9 mouse cellular contexts compared by ENCODE assay signal in genomic region chr6:88387836-88388724, GRCm38 (mm10). TPM values are rescaled to one million over a fixed set of nuclear protein-coding genes. Genes with fewer than 3 reads are reported as not detected.
DNase-seq lines count a peak whose midpoint lies in the region; ATAC-seq and TF ChIP-seq lines count a peak whose summit lies in the region.
"Had no signal": no experiment of that assay in that cellular context is flagged by ENCODE, and none has a peak within 500 bp of the region (broad histone marks: within the 10 kb centered on the region; RNA-seq: fewer than 3 reads in every experiment).

No protein-coding gene starts in this region.

- peak overlapping the region; percentile 49; the same call in 1 of the 2 replicates for H3K27ac ChIP-seq in heart, embryonic 15.5 days
- H3K27ac ChIP-seq in heart, adult 2 months = no peak overlapping the region
- peak overlapping the region; percentile 89 for H3K27ac ChIP-seq in midbrain, embryonic 12.5 days (replicated peaks)

- TF ChIP-seq EP300 in heart, adult 2 months (IDR thresholded peaks at IDR 0.05; ENCODE audit: insufficient read depth, low read depth, low read length) = no peak

- intact Hi-C loops in heart, adult 2 months (cut with DNase I) = no loop called here

- H3K9ac ChIP-seq in heart, embryonic 15.5 days = no peak overlapping the region
- H3K9ac ChIP-seq in heart, adult 2 months (ENCODE audit: low read depth, low read length) = no peak overlapping the region
- H3K9ac ChIP-seq in midbrain, embryonic 12.5 days (replicated peaks) = no peak overlapping the region

- 66% methylated on average over 8 of the region's 8 CpGs for WGBS in heart, embryonic 15.5 days
- 84% methylated on average over 8 of the region's 8 CpGs for WGBS in heart, adult 2 months
- WGBS in midbrain, embryonic 12.5 days = 30% methylated on average over 8 of the region's 8 CpGs

- no peaks in the 10 kb centered on the region for H3K79me2 ChIP-seq in heart, adult 2 months (replicated peaks; ENCODE audit: control insufficient read depth, insufficient read depth, low read length)

- no peak for TF ChIP-seq POLR2A in heart, adult 2 months (IDR thresholded peaks at IDR 0.05; ENCODE audit: insufficient read depth, low read depth, low read length)

- no peak overlapping the region for H3K4me3 ChIP-seq in heart, embryonic 15.5 days
- H3K4me3 ChIP-seq in heart, adult 2 months = no peak overlapping the region
- H3K4me3 ChIP-seq in midbrain, embryonic 12.5 days = no peak overlapping the region

- no peak for ATAC-seq in heart, embryonic 15.5 days (replicated peaks; ENCODE audit: insufficient number of reproducible peaks, insufficient read depth, low FRiP score, low read depth)
- peak; percentile 75 for ATAC-seq in midbrain, embryonic 12.5 days (ENCODE audit: low FRiP score, low read depth)
- no peak for ATAC-seq in inflammation-experienced regulatory T-cells, adult 6 months

- no peaks in the 10 kb centered on the region for H3K27me3 ChIP-seq in heart, embryonic 15.5 days
- H3K27me3 ChIP-seq in heart, adult 2 months (ENCODE audit: control insufficient read depth, insufficient read depth, low read length) = no peaks in the 10 kb centered on the region
- H3K27me3 ChIP-seq in midbrain, embryonic 12.5 days = no peaks in the 10 kb centered on the region

- peaks cover 8% of the 10 kb centered on the region for H3K4me1 ChIP-seq in heart, embryonic 15.5 days (replicated peaks)
- H3K4me1 ChIP-seq in heart, adult 2 months (ENCODE audit: control insufficient read depth, insufficient read depth, low read length) = peaks cover 1% of the 10 kb centered on the region; the same call in 1 of the 2 replicates
- H3K4me1 ChIP-seq in midbrain, embryonic 12.5 days = peaks cover 28% of the 10 kb centered on the region

- no peak for DNase-seq in heart, adult 2 months
- peak; percentile 22 for DNase-seq in brain, embryonic 18.5 days (ENCODE audit: low read depth, low spot score)
- peak; percentile 24 for DNase-seq in heart, postnatal 4 days
- no peak for DNase-seq in liver
- no peak for DNase-seq in cerebellum, postnatal 14 days
- DNase-seq: adrenal gland, postnatal 25 days had no signal

- H3K36me3 ChIP-seq in heart, embryonic 15.5 days = no peaks in the 10 kb centered on the region
- no peaks in the 10 kb centered on the region for H3K36me3 ChIP-seq in heart, adult 2 months (ENCODE audit: control insufficient read depth, insufficient read depth, low read length)
- H3K36me3 ChIP-seq in midbrain, embryonic 12.5 days = no peaks in the 10 kb centered on the region

- no peak overlapping the region for H3K4me2 ChIP-seq in heart, embryonic 15.5 days
- H3K4me2 ChIP-seq in midbrain, embryonic 12.5 days (replicated peaks) = no peak overlapping the region

- no peaks in the 10 kb centered on the region for H3K9me3 ChIP-seq in heart, embryonic 15.5 days (replicated peaks)
- H3K9me3 ChIP-seq in midbrain, embryonic 12.5 days = no peaks in the 10 kb centered on the region

- TF ChIP-seq CTCF in heart, adult 2 months (IDR thresholded peaks at IDR 0.05) = no peak

RNA-seq across cellular contexts. Expression of gene Eefsec, which starts 58.3 kb away (rescaled TPM):
- 16.4 and 19.6 TPM in 2 replicates for polyA plus RNA-seq in heart, embryonic 15.5 days (2015; fragmentation: Nextera tagmentation; extraction: Ambion mirVana)
- total RNA-seq in heart, adult 2 months (2021) = 1 to 10 TPM; 6.6 to 8.9 TPM
- polyA plus RNA-seq in heart, adult 2 months (2012; rRNA removed) = 6.2 TPM in 2 replicates
- total RNA-seq in heart, postnatal 4 days (2021) = 10 to 100 TPM; 13.2 to 16.8 TPM
- 27.9 and 29.9 TPM in 2 replicates for polyA plus RNA-seq in midbrain, embryonic 12.5 days (2016; fragmentation: Nextera tagmentation; extraction: Ambion mirVana)
- 10 to 100 TPM; 18.1 to 35.8 (median 34.7) TPM for polyA plus RNA-seq in inflammation-experienced regulatory T-cells, adult 6 months (2017; shearing (Covaris generic))

Comparison
In these comparisons a context has a peak if more than half of its experiments do, and no peak if none do; other contexts are left out.
1. DNase-seq: peak in brain, embryonic 18.5 days (single experiment) and heart, postnatal 4 days (single experiment); none in heart, adult 2 months (0 of 2), liver (single experiment) and cerebellum, postnatal 14 days (0 of 2).